Mouse (Mus musculus) stomach, adult 2 months (tissue): ENCODE data around the gene Polr2g. TPM values are rescaled to one million over a fixed set of nuclear protein-coding genes. Genes with fewer than 3 reads are reported as not detected.

Source experiments
- polyA plus RNA-seq: library from polyadenylated mRNA; depleted of rRNA; stranded (reverse); fragments of >200 nt; gene quantifications from 2 replicates; pipeline ENCODE4 v1.2.3, GENCODE M21; 2012; rRNA removed

Gene Polr2g
- 9.7 and 10.4 TPM in 2 replicates for polyA plus RNA-seq

DNA sequence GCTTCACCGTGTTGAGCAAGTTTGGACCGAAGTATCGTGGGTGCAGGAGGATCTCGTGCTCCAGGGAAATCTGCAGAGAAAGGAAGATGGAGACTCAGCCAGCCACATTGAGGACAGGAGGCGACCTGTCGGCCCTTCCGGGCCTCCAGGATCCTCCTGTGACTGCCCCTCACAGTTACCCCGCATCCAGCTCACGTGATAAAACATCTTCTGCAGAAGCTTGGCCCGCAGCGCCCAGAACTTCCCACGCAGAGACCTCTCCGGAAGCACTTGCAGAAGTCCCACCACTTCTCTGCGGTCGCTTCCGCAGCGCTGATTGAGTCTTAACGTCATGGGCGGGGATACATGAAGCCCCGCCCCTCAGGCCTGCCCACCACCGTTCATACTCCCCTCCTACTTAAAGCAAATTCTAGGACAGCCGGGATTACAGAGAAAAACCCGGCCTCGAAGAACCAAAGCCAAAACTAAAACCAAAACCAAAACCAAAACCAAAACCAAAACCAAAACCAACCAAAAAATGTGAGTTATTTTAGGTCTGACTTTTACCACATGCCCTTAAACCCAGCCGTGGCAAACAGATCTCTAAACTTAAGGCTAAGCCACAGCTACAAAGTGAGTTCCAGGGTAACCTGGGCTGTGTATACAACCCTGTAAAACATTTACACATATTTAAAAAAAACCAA, at the start of gene Polr2g:
TSS of gene Polr2g (minus strand) at position 314 of the 683 bp plus-strand sequence.

GRCm38 (mm10) chr19:8839103-8839907, 40.9 kb upstream of the Polr2g start, which contains the start of gene Gng3:
Gene Gng3 (minus strand): TSS chr19:8839194.

DNA sequence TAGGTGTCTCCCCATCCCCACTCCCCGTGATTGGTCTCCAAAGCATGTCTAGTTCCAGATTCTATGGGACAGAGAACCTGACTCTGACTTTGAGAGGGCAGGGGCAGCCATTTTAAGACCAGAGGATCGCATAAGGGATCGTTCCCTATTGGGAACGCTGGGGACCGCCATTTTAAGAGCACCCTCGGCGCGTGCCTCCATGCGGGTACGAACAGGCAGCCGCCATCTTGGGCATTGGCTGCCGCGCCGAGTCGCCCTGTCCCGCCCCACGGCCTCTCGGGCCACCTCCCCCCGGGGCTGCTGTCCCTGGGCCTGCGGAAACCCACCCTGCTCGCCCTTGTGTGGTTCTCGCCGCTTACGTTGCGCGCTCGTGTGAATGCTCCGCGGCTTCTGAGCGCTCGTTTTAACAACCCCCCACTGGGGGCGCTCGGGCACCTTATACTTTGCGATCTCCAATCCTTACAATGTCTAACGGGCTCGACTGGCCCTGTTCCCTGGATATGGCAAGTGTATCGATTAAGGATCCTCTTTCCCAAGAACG, 38.9 kb upstream of the Polr2g start, which contains the start of gene Bscl2:
TSS of gene Bscl2 (plus strand) at position 217 of the 541 bp plus-strand sequence.

GRCm38 (mm10) chr19:8829660-8830059, 31.3 kb upstream of the Polr2g start, which contains the start of gene AC129217.1:
Gene AC129217.1 (plus strand): TSS chr19:8829773.

GRCm38 (mm10) chr19:8819596-8820423, 21.4 kb upstream of the Polr2g start, which contains the start of gene Hnrnpul2:
Gene Hnrnpul2 (plus strand): TSS chr19:8820010.

DNA sequence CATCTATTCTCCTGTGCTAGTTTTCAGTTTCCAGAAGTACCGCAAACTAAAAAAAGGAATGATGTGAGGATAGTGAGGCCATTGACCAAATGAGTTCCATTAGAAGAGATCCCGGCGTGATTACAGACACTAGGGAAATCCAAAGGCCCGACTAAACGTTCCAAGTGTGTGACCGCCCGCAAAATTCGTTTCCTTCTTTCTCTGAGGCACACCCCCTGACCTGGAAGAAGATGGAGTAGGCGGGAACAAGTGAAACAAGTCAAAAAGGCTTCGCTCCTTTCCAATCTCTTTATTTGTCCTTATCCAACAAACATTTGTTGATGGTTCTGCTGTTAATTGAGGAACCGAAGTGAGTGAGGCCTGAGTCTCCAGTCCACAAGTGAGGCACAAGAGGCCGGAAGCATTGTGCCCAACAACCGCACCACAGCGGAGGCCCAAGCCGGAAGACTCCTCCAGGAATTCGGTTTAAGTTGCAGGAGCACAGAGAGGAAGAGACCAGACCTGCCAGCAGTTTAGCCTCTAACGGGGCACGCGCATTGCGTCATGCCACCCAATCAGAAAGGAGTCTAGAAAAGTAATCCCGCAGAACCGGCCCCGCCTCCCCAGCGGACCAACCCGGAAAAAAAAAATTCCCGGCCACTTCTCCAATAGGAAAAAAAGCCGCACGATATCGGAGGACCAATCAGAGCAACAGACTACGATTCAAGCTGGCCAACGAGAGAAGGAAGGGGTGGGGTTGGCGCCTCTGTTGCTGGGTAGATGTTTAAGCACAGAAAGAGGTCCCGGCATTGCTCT, 20.6 kb upstream of the Polr2g start, which contains the start of gene Ttc9c:
TSS of gene Ttc9c (minus strand) at position 533 of the 795 bp plus-strand sequence.

DNA sequence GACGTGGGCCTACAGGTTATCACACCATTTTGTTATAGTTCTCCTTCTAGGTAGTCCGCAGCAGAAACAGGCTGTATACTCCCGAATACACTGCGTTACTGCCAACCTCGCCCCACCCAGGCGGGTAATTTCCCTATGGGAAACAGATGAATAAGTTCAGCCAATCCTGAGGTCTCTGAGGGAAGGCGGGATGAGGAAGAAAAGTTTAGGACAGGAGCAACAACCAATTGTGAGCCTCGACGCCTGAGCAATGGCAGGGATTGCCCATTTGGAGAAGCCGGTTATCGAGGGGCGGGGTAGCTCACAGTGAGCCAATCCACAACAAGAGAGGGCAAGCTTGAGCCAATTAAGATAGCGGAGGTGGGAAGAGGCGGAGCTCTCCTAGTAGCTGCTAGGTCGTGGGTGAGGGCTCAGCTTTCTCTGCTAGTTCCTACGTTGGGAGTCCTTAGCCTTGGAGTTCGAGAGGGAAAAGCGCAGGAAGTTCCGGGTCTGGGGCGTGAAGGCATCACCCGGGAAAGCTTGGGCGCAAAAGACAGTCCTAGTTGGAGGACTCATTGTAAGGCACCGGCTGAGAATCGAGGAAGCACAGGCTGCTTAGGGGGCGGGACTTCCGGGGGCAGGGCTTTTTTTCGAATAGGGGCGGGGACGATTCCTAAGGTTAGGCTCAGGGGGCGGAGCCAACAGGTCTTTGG, 3.9 kb upstream of the Polr2g start, which contains the start of gene Zbtb3:
TSS of gene Zbtb3 (plus strand) at position 426 of the 692 bp plus-strand sequence.

DNA sequence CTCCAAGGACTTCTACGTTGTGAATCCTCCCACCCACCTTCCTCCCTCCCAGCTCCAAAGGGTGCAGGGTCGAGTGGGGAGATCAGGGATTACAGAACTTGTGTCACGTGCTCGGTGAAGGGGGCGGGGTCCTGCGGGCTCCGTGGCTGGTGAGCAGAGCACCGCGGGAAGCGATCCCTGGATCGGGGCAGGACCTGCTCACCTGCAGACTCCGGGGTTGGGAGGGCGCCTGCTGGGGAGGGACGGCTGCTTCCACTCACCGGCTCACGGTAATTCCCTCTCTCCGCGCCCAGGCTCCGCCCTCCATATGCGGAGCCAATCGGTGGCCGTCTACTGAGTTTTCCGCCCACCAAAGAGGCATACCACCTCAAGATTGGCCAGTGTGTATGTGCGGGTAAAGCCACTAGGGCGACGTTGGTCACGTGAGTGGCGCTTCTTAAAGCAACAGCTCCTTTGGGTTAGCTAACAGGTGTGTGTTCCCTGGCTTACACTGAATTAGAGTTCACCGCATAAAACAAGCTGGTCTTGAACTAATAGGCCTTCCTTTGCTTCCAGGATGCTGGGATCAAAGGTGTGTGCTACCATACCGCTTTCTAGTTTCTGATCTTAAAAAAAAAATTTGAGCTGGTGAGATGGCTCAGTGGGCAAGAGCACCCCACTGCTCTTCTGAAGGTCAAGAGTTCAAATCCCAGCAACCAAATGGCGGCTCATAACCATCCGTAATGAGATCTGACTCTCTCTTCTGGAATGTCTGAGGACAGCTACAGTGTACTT, 12.2 kb downstream of the Polr2g start, which contains the start of gene Taf6l:
TSS of gene Taf6l (minus strand) at position 410 of the 774 bp plus-strand sequence.

GRCm38 (mm10) chr19:8774086-8774835, 24.1 kb downstream of the Polr2g start, which contains the start of gene Tmem179b:
Gene Tmem179b (minus strand): TSS chr19:8774467.

DNA sequence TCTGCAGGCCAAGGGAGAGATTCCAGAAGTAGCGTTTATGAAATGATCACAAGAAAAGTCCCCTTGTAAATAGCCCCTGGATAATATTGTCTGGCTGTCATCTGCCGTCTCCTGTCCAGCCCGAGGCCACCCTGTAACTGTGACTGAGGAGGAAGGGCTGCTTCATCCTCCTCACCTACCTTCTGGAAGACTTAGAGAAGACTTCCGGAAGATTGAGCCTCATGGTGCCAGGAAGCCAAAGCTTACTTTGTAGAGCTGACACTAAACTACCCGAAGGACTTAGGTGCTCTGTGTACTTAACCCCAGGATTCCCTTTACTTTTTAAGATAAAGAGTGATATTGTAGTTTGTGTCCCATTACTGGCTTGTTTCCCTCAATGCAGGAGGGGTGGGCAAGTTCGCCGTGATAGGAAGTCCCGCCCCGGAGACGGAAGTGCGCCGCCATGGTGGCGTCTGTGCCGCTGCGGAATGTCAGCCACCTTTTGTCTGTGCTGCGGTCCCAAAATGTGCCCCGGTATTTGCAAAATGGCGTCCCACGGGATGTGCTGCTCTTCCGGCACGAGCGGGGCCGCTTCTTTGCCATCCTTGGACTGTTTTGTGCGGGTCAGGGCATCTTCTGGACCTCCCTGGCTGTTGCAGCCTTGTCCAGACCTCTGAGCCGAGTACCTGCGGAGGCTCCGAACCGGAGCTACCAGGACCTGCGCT, 27.7 kb downstream of the Polr2g start, which contains the start of gene Tmem223:
TSS of gene Tmem223 (plus strand) at position 430 of the 704 bp plus-strand sequence.

DNA sequence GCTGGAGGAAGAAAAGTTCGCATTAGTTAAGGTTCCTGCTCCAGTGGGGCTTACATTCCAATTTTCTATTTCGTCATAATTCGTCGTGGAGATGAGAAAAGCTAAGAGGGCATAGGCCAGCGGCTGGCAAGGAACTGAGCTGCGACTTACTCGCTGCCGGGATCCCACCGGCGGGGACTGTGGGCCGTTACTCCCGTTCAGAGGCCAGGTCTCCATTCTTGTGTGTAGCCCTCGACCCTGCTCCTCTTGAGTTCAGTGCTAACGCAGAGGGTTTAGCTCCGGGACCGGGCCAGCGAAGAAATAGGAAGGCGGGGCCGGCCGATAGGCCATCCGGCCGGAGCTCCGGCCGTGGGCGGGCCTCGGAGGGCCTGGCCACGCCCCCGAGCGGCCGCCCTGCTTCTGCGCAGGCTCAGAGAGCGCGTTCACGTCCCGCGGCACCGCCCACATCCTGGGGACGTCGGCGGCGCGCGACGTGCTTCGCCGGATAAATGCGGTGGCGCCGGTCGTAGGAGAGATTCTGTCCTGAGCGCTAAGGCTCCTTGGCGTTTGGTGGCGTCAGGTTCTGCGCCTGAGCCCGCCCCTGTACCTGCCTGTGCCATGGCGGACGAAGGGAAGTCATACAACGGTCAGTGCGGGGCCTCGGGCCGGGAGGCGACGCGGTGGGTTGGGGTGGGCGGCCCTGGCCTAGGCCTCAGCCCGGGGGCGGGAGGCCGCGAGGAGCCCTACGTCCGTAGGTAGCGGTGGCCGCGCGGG, 41.6 kb downstream of the Polr2g start, which contains the start of gene Nxf1:
TSS of gene Nxf1 (plus strand) at position 439 of the 753 bp plus-strand sequence.

Other genes starting within 250 kb of the Polr2g start
- not detected in 2 replicates for gene Slc22a8, start 207.3 kb downstream of the Polr2g start, polyA plus RNA-seq
- gene Slc22a6, start 180.5 kb downstream of the Polr2g start, polyA plus RNA-seq: not detected in 2 replicates
- gene Chrm1, start 134.8 kb downstream of the Polr2g start, polyA plus RNA-seq: 2.4 and 2.8 TPM in 2 replicates
- gene Slc3a2, start 75.2 kb downstream of the Polr2g start, polyA plus RNA-seq: 59.0 and 70.9 TPM in 2 replicates
- 13.9 and 17.6 TPM in 2 replicates for gene Wdr74, start 62.8 kb downstream of the Polr2g start, polyA plus RNA-seq
- not detected in 2 replicates for gene 1700092M07Rik, start 57.9 kb downstream of the Polr2g start, polyA plus RNA-seq
- gene Stx5a, start 57.2 kb downstream of the Polr2g start, polyA plus RNA-seq: 28.6 and 29.7 TPM in 2 replicates
- 24.7 and 38.5 TPM in 2 replicates for gene Nxf1, start 41.5 kb downstream of the Polr2g start, polyA plus RNA-seq
- 107 and 138 TPM in 2 replicates for gene Tmem223, start 27.6 kb downstream of the Polr2g start, polyA plus RNA-seq
- 63.5 and 70.7 TPM in 2 replicates for gene Tmem179b, start 24.1 kb downstream of the Polr2g start, polyA plus RNA-seq
- gene Taf6l, start 12.2 kb downstream of the Polr2g start, polyA plus RNA-seq: 5.5 and 9.3 TPM in 2 replicates
- 0.48 and 0.78 TPM in 2 replicates for gene Zbtb3, start 4.0 kb upstream of the Polr2g start, polyA plus RNA-seq
- 1.4 and 2.1 TPM in 2 replicates for gene Ttc9c, start 20.8 kb upstream of the Polr2g start, polyA plus RNA-seq
- 4.1 and 4.8 TPM in 2 replicates for gene Hnrnpul2, start 21.4 kb upstream of the Polr2g start, polyA plus RNA-seq
- 0.61 TPM in 1 of 2 replicates, not detected in the other for gene AC129217.1, start 31.2 kb upstream of the Polr2g start, polyA plus RNA-seq
- 102 and 130 TPM in 2 replicates for gene Bscl2, start 38.9 kb upstream of the Polr2g start, polyA plus RNA-seq
- gene Gng3, start 40.6 kb upstream of the Polr2g start, polyA plus RNA-seq: 0.41 and 0.42 TPM in 2 replicates
- gene Lrrn4cl, start 52.2 kb upstream of the Polr2g start, polyA plus RNA-seq: 1.0 and 1.1 TPM in 2 replicates
- 92.0 and 115 TPM in 2 replicates for gene Ubxn1, start 72.9 kb upstream of the Polr2g start, polyA plus RNA-seq
- 7.5 and 9.7 TPM in 2 replicates for gene Uqcc3, start 82.3 kb upstream of the Polr2g start, polyA plus RNA-seq
- gene Lbhd1, start 85.2 kb upstream of the Polr2g start, polyA plus RNA-seq: 0.36 and 0.58 TPM in 2 replicates
- gene Gm49403, start 85.4 kb upstream of the Polr2g start, polyA plus RNA-seq: not detected in 2 replicates
- 2.3 and 2.6 TPM in 2 replicates for gene 1810009A15Rik, start 90.3 kb upstream of the Polr2g start, polyA plus RNA-seq
- 0.21 TPM in 1 of 2 replicates, not detected in the other for gene Gm49416, start 90.3 kb upstream of the Polr2g start, polyA plus RNA-seq
- gene Ints5, start 94.4 kb upstream of the Polr2g start, polyA plus RNA-seq: 12.8 and 15.7 TPM in 2 replicates
- 23.0 and 34.6 TPM in 2 replicates for gene Ganab, start 99.5 kb upstream of the Polr2g start, polyA plus RNA-seq
- gene B3gat3, start 121.8 kb upstream of the Polr2g start, polyA plus RNA-seq: 51.9 and 68.6 TPM in 2 replicates
- 10.0 and 15.1 TPM in 2 replicates for gene Rom1, start 130.8 kb upstream of the Polr2g start, polyA plus RNA-seq
- 27.6 and 30.6 TPM in 2 replicates for gene Eml3, start 131.0 kb upstream of the Polr2g start, polyA plus RNA-seq
- 7.1 and 8.7 TPM in 2 replicates for gene Mta2, start 143.3 kb upstream of the Polr2g start, polyA plus RNA-seq
- gene Tut1, start 155.3 kb upstream of the Polr2g start, polyA plus RNA-seq: 6.5 and 9.3 TPM in 2 replicates
- 33.9 and 55.8 TPM in 2 replicates for gene Eef1g, start 168.5 kb upstream of the Polr2g start, polyA plus RNA-seq
- 6.4 and 12.5 TPM in 2 replicates for gene Ahnak, start 190.7 kb upstream of the Polr2g start, polyA plus RNA-seq